Mouse (Mus musculus): ENCODE data around the gene Pdzd2.

Pdzd2 gene

DNA sequence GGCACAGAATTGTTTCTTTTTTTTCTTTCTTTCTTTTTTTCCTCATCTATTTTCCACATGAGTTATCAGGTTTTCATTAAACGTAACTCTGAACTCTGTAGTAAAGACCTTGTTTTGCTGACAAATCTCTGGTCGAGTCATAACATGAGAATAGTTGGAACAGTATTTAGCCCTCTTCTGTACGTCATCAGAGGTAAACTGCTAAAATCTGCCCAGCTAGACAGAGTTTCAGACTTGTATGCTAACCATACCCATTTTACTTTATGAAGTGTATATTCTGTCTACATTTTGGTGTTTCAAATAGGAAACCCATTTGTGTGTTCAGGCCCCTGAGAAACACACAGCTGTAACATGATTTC, 402.0 kb downstream of the Pdzd2 start:
- no peak for DNase-seq

DNA sequence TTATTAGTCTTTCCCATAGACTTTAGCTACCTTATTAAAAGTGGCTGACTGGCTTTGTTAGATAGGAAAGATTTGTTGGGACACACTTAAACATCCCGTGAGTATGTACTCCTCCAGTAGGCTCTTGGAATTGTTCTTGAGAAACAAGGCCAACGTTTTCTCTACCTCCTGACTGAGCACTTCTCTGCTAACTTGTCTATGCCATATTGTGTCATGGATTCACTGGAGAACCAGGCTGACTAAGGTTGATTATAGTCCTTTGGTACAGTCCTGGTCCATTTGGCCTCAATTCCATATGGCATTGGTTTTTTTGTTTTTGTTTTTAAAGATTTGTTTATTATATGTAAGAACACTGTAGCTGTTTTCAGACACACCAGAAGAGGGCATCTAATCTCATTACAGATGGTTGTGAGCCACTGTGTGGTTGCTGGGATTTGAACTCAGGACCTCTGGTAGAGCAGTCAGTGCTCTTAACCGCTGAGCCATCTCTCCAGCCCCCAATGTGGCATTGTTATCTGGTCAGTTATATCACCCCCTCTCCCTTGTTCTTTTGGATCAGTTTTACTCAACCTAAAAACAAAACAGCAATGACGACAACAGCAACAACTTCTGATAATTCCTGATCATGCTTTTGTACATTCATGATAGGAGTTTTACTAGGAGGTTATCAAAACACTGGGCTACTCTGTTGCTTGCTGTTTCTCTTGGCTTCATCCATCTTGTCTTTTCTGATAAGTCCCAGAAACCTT, 402.5 kb downstream of the Pdzd2 start:
- no peak for DNase-seq

DNA sequence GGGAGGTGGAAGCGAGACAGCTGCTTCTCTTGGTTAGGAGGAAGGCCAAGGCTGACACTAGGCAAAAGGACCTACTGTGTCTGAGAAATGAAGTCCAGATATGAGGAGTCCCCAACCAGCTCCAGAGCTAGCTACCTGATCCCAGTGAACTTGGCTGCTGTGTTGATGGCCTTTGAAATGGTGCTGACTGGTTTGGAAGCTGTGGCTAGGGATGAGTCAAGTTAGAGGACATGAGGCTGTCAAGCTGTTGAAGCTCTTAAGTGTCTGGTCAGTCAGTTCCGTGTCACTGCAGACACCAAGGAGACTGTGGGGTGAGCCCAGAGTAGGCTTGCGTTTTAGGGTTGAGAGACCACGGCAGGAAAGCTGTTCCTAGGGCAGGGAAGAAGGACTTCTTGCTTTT, 405.3 kb downstream of the Pdzd2 start:
- DNase-seq: no peak

- DNase-seq: no peak
These were observed 408.4 kb downstream of the Pdzd2 start for GRCm38 (mm10) chr15:12331300-12331699.

GRCm38 (mm10) chr15:12330892-12331291, 408.8 kb downstream of the Pdzd2 start:
- no peak for DNase-seq

DNA sequence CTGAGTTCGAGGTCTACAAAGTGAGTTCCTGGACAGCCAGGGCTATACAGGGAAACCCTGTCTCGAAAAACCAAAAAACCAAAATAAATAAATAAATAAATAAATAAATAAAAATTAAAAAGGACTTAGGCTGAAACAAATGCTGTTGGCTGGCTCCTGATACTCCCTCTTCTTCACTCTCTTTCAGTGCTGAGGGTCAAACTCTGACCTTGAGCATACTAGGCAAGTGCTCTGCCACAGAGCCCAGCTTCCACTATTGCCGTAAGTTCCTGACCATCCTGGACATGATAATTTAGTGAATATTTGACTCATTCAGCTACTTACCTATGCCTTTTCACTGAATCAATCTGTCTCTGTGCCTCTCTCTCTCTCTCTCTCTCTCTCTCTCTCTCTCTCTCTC, 409.3 kb downstream of the Pdzd2 start:
- DNase-seq: no peak

- DNase-seq: no peak
These were observed 415.4 kb downstream of the Pdzd2 start for GRCm38 (mm10) chr15:12324326-12324725.

- DNase-seq: no peak
These were observed 416.9 kb downstream of the Pdzd2 start for GRCm38 (mm10) chr15:12322676-12323402.

- DNase-seq: peak; percentile 43
These were observed 417.7 kb downstream of the Pdzd2 start, which contains the start of gene 1810049J17Rik for GRCm38 (mm10) chr15:12321788-12322621. 1810049J17Rik (minus strand) TSS chr15:12321899.

GRCm38 (mm10) chr15:12321091-12321787, 418.5 kb downstream of the Pdzd2 start, which contains the start of gene Golph3:
Golph3 (plus strand) TSS chr15:12321450.
- peak; percentile 96 for DNase-seq

- no peak for DNase-seq
These were observed 419.2 kb downstream of the Pdzd2 start for GRCm38 (mm10) chr15:12320441-12321090.

DNA sequence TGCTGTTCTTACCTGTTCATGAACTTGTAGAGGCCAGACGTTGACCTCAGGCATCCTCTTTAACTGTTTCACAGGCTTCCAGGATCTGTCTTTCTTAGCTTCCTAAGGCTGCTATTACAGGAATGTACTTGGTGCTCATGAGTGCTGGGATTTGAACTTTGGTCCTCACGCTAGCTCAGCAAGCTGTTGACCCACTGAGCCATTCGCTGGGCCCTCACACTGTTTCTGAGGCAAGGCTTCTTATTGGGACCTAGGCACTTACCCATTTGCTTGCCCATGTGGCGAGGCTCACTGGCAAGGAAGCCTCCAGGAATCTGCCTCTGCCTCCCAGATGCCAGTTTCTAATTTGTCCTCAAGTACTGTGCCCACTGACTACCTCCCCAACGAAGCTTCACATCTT, 419.8 kb downstream of the Pdzd2 start:
- DNase-seq: no peak

DNA sequence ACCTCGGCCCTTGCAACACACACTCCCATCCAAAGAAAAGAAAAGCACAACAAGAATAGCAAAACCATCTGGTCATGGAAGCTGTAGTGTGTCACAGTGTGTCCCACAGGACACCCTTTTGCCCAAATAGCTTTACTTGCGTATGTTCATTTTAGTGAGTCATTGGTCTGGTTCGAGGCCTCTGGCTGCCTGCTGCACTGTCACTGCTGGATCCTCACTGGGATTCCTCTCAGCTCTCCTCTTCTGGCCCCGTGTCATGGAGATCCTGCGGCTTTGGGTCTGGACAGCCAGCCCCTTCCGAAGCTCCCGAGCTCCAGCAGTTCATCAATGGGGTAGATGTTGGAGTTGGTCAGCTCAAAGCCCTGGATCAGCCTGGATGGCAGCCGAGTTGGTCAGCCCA, 421.3 kb downstream of the Pdzd2 start:
- no peak for DNase-seq

DNA sequence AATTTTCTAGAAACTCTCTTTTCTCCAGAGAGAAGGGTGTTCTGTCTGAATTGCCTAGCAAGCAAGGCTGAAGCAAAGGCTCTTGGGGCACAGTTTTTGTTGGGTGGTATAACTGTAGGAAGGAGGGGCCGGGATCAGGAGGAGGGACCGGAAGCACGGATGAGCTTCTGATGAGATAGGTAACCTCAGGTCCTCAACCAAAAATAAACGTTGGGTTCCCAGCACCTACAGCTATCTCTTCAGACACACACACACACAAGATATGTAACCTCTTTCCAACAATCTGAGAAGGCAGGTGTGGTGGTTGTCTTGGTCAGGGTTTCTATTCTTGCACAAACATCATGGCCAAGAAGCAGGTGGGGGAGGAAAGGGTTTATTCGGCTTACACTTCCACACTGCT, 422.4 kb downstream of the Pdzd2 start:
- no peak for DNase-seq

- DNase-seq: no peak
These were observed 423.7 kb downstream of the Pdzd2 start for GRCm38 (mm10) chr15:12315996-12316395.

GRCm38 (mm10) chr15:12314584-12314983, 425.1 kb downstream of the Pdzd2 start:
- DNase-seq: no peak

GRCm38 (mm10) chr15:12313255-12313654, 426.5 kb downstream of the Pdzd2 start:
- peak; percentile 35 for DNase-seq

DNA sequence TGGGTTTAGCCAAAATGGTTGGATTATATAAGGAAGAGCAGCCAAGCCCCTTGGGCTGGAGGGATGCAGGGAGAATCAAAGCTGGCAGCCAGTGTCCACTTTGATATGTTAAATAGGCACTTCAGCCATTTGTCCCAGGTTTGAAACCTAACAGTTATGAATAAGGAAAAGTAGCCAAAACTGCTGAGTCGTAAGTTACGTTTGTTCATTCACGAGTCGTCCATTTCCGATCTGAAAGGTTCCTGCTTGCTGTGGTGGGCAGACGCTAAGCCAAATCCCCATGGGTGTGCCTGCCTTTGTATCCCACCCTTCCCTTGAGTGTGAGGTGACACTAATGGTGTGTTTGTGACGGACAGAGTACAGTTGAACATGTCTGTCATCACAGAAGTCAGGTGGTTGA, 428.3 kb downstream of the Pdzd2 start:
- no peak for DNase-seq

DNA sequence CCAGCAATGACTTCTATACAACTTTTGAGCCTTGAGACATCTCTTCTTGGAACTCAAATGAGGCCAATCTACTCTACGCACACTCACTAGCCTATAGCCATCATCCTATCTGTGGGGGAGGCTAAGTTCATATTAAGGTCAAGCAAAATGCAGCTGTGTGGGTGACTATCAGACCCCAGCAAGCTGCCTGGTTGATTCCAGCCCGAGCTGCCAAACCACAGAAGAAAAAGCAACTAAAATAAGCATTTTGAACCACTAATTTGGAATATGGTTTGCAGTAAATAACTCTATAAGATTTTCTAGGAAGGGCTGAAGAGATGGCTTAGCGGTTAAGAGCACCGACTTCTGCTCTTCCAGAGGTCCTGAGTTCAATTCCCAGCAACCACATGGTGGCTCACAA, 429.0 kb downstream of the Pdzd2 start:
- no peak for DNase-seq
